Comparison of ENCODE assay signal across 8 mouse cellular contexts in the genomic region with DNA sequence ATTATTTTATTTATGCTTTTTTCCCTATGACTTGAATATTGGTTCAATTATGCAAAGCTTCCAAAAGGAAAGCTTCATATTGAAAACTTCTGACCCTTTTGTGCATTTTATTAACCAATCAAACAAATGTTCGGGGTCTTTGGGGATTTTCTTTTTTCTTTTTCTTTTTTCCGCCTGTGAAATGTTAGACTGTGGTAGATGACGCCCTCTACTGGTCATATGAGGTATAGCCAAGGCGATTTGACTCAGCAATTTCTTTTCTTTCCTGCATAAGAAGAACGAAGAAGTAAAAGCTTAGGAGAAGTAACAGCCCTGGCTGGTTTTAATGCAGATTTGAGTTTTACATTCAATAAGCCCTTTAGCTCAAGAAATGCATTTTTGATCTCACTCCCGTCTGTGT.
DNase-seq lines count a peak whose midpoint lies in the region; ATAC-seq lines count a peak whose summit lies in the region.

No protein-coding gene starts in this region.

- no peak overlapping the region for H3K27ac ChIP-seq in intestine, embryonic 14.5 days (ENCODE audit: low read depth)
- no peak overlapping the region for H3K27ac ChIP-seq in intestine, embryonic 16.5 days (ENCODE audit: low read length)

- H3K9ac ChIP-seq in intestine, embryonic 14.5 days (ENCODE audit: low read length): no peak overlapping the region
- H3K9ac ChIP-seq in intestine, embryonic 16.5 days (ENCODE audit: low read depth, low read length): no peak overlapping the region

- peak; percentile 60 for DNase-seq in intestine, embryonic 14.5 days (ENCODE audit: low spot score)
- DNase-seq in 416B (ENCODE audit: low read depth): peak; percentile 83
- DNase-seq in MEL-GATA-1-ER (ENCODE audit: extremely low read depth, low read depth): peak; percentile 35
- DNase-seq in embryo, embryonic 9.5 days (ENCODE audit: extremely low spot score): peak; percentile 52
- peak; percentile 44 for DNase-seq in lung, postnatal 36 days
- no peak for DNase-seq in urinary bladder, postnatal 10 days (ENCODE audit: low spot score)

- no peaks in the 10 kb centered on the region for H3K27me3 ChIP-seq in intestine, embryonic 14.5 days (replicated peaks; ENCODE audit: control insufficient read depth, insufficient read depth, low read length)
- H3K27me3 ChIP-seq in intestine, embryonic 16.5 days (replicated peaks; ENCODE audit: control insufficient read depth, insufficient read depth, low read length): no peaks in the 10 kb centered on the region

- no peaks in the 10 kb centered on the region for H3K36me3 ChIP-seq in intestine, embryonic 14.5 days (ENCODE audit: control insufficient read depth, insufficient read depth, low read length)
- no peaks in the 10 kb centered on the region for H3K36me3 ChIP-seq in intestine, embryonic 16.5 days (ENCODE audit: control insufficient read depth, insufficient read depth, low read length)

- H3K4me1 ChIP-seq in intestine, embryonic 14.5 days (replicated peaks; ENCODE audit: control insufficient read depth, insufficient read depth, low read length): no peaks in the 10 kb centered on the region
- H3K4me1 ChIP-seq in intestine, embryonic 16.5 days (ENCODE audit: control insufficient read depth, insufficient read depth, low read length): no peaks in the 10 kb centered on the region

- ATAC-seq in intestine, embryonic 14.5 days (replicated peaks; ENCODE audit: low FRiP score, low TSS enrichment, low read depth): no peak
- ATAC-seq in intestine, embryonic 16.5 days: no peak
- no peak for ATAC-seq in inflammation-experienced regulatory T-cells, adult 6 months

- H3K9me3 ChIP-seq in intestine, embryonic 14.5 days (ENCODE audit: control insufficient read depth, low read length): no peaks in the 10 kb centered on the region
- H3K9me3 ChIP-seq in intestine, embryonic 16.5 days (ENCODE audit: control insufficient read depth, low read length): no peaks in the 10 kb centered on the region

- H3K4me3 ChIP-seq in intestine, embryonic 14.5 days (ENCODE audit: low read depth, low read length): no peak overlapping the region
- H3K4me3 ChIP-seq in intestine, embryonic 16.5 days (ENCODE audit: low read length): no peak overlapping the region

- WGBS in intestine, embryonic 14.5 days: 13% methylated on average over 6 of the region's 6 CpGs
- 9% methylated on average over 6 of the region's 6 CpGs for WGBS in intestine, embryonic 16.5 days

- no peak overlapping the region for H3K4me2 ChIP-seq in intestine, embryonic 14.5 days (ENCODE audit: low read length)
- H3K4me2 ChIP-seq in intestine, embryonic 16.5 days (ENCODE audit: low read depth, low read length): no peak overlapping the region
